Mouse (Mus musculus): ENCODE data around the gene Elmo1. TPM values are rescaled to one million over a fixed set of nuclear protein-coding genes. Genes with fewer than 3 reads are reported as not detected.

Gene Elmo1
- polyA plus RNA-seq, 1 experiment from 2014 or later = 16.8 TPM

DNA sequence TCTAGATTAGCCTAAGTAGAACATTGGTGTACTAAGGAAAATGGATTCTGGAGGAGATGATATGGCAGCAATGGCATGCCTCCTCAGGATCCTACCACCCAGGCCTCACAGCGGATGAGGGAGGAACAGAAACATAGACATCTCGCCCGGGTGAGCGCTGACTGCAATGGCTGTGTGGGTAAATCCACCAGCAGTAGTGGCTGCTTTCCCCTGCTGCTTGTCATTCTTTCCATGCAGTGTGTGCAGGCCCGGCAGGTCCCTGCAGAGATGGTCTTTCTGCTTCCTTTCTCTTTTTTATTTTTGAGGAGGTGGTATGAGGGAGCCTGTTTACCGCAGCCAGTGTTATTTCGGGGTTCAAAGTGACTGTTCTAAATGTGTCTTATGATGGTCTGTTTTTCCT lies 143.3 kb downstream of the Elmo1 start:
- no peak for ATAC-seq (ENCODE audit: low FRiP score, low TSS enrichment)

DNA sequence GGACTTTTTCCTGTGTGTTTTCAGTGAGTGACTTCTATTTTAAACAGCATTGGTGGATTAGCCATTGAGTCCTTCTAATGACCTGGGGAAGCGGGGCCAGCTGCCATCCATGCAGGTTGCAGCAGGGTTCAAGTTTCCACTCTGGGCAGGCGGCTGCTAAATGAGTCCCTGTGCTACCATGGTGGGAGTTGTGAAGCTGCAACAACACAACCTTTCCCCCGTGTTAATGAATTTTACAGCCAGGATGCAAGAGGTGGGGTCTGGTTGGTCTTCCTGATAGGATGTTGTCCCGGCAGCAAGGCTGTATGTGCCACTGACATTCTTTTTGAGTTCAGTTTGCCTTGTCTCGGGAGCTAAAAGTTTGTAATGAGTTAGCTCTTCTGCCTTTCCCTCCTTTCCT lies 147.2 kb downstream of the Elmo1 start:
- Histone ChIP-seq H3K4me3 (ENCODE audit: low read length) (no peak overlapping the region), H3K27ac (ENCODE audit: low read length) (0 out of 2 replicates have a peak overlapping the region, but pooled peaks have one; percentile 12), H3K27me3 (ENCODE audit: insufficient read depth, low read length) (no peaks in the 10 kb centered on the region), H3K36me3 (ENCODE audit: insufficient read depth, low read length) (no peaks in the 10 kb centered on the region), H3K9me3 (ENCODE audit: low read length) (no peaks in the 10 kb centered on the region), H3K4me1 (ENCODE audit: insufficient read depth, low read length) (peaks cover 12% of the 10 kb centered on the region), H3K4me2 (replicated peaks; ENCODE audit: low read depth, low read length) (no peak overlapping the region), H3K9ac (replicated peaks; ENCODE audit: low read length) (no peak overlapping the region)
- 12% methylated on average over 5 of the region's 5 CpGs for WGBS
- no peak; the same call in 1 of the 2 replicates for ATAC-seq (ENCODE audit: low FRiP score, low TSS enrichment)

More for the DNA sequence above, 143.3 kb downstream of the Elmo1 start:
- H3K27ac ChIP-seq (ENCODE audit: low read length) = no peak overlapping the region
- WGBS = 86% methylated on average over 7 of the region's 7 CpGs
- no peaks in the 10 kb centered on the region for H3K27me3 ChIP-seq (ENCODE audit: insufficient read depth, low read length)
- H3K9me3 ChIP-seq (ENCODE audit: low read length) = no peaks in the 10 kb centered on the region
- no peak overlapping the region for H3K9ac ChIP-seq (replicated peaks; ENCODE audit: low read length)
- no peaks in the 10 kb centered on the region for H3K36me3 ChIP-seq (ENCODE audit: insufficient read depth, low read length)
- H3K4me3 ChIP-seq (ENCODE audit: low read length) = no peak overlapping the region
- peaks cover 14% of the 10 kb centered on the region for H3K4me1 ChIP-seq (ENCODE audit: insufficient read depth, low read length)
- no peak overlapping the region for H3K4me2 ChIP-seq (replicated peaks; ENCODE audit: low read depth, low read length)

- 29% methylated on average over 3 of the region's 3 CpGs for WGBS
- Histone ChIP-seq H3K36me3 (ENCODE audit: insufficient read depth, low read length) (no peaks in the 10 kb centered on the region), H3K27ac (ENCODE audit: low read length) (no peak overlapping the region), H3K4me2 (replicated peaks; ENCODE audit: low read depth, low read length) (no peak overlapping the region), H3K27me3 (ENCODE audit: insufficient read depth, low read length) (no peaks in the 10 kb centered on the region), H3K9ac (replicated peaks; ENCODE audit: low read length) (no peak overlapping the region), H3K4me1 (ENCODE audit: insufficient read depth, low read length) (peaks cover 12% of the 10 kb centered on the region), H3K4me3 (ENCODE audit: low read length) (no peak overlapping the region), H3K9me3 (ENCODE audit: low read length) (no peaks in the 10 kb centered on the region)
- no peak; the same call in 1 of the 2 replicates for ATAC-seq (ENCODE audit: low FRiP score, low TSS enrichment)
Measured at GRCm38 (mm10) chr13:20238146-20238545, 147.8 kb downstream of the Elmo1 start.

DNA sequence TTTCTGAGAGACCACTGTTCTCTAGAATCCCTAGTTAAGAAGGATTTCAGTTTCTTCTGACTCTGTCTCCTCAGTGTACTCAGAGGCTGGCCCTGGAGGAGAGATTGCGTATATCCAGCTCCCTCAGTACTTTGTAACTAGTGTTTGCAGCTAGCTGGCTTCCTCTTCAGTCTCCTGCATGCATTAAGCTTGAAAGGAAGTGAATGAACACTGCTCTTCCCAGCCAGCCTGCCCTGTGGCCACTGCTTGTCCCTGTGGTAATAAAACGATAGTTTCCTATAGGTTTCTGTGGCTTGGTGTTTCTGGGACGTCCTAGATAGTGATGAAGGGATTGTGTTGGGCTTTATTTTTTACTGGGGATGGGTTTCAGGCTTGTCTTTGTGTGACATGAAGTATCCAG lies 148.3 kb downstream of the Elmo1 start:
- ATAC-seq (ENCODE audit: low FRiP score, low TSS enrichment) = no peak

GRCm38 (mm10) chr13:20250069-20250668 lies 159.8 kb downstream of the Elmo1 start:
- Histone ChIP-seq H3K9ac (replicated peaks; ENCODE audit: low read length) (no peak overlapping the region), H3K27me3 (ENCODE audit: insufficient read depth, low read length) (no peaks in the 10 kb centered on the region), H3K27ac (ENCODE audit: low read length) (no peak overlapping the region), H3K4me3 (ENCODE audit: low read length) (no peak overlapping the region), H3K4me1 (ENCODE audit: insufficient read depth, low read length) (no peaks in the 10 kb centered on the region), H3K36me3 (ENCODE audit: insufficient read depth, low read length) (no peaks in the 10 kb centered on the region), H3K4me2 (replicated peaks; ENCODE audit: low read depth, low read length) (no peak overlapping the region), H3K9me3 (ENCODE audit: low read length) (no peaks in the 10 kb centered on the region)
- ATAC-seq (ENCODE audit: low FRiP score, low TSS enrichment) = no peak

More for the DNA sequence above, 148.3 kb downstream of the Elmo1 start:
- H3K4me3 ChIP-seq (ENCODE audit: low read length) = no peak overlapping the region
- H3K4me1 ChIP-seq (ENCODE audit: insufficient read depth, low read length) = peaks cover 12% of the 10 kb centered on the region
- no peak overlapping the region for H3K27ac ChIP-seq (ENCODE audit: low read length)
- H3K27me3 ChIP-seq (ENCODE audit: insufficient read depth, low read length) = no peaks in the 10 kb centered on the region
- 65% methylated on average over 3 of the region's 3 CpGs for WGBS
- no peaks in the 10 kb centered on the region for H3K9me3 ChIP-seq (ENCODE audit: low read length)
- H3K9ac ChIP-seq (replicated peaks; ENCODE audit: low read length) = no peak overlapping the region
- H3K4me2 ChIP-seq (replicated peaks; ENCODE audit: low read depth, low read length) = no peak overlapping the region
- no peaks in the 10 kb centered on the region for H3K36me3 ChIP-seq (ENCODE audit: insufficient read depth, low read length)

DNA sequence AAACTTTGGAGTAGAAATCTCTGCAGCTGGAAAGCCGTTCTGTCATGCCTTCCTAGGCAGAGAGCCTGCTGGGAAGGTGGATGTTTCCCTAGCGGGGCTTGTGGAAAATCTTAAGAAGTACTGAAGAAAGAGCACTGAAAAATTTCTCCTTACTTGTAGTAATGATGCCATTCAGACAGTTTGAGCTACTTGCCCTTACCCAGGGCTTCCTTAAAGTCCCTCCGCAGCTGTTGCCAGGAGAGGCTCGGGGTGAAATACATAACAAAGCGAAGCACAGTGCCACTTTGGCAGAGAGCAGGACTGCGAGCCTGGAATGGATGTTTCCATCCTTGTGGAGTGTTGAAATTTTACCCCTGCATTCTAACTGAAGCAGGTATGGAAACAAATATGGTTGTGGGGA lies 164.5 kb downstream of the Elmo1 start:
- Histone ChIP-seq H3K9me3 (ENCODE audit: low read length) (no peaks in the 10 kb centered on the region), H3K4me2 (replicated peaks; ENCODE audit: low read depth, low read length) (no peak overlapping the region), H3K27me3 (ENCODE audit: insufficient read depth, low read length) (no peaks in the 10 kb centered on the region), H3K4me1 (ENCODE audit: insufficient read depth, low read length) (no peaks in the 10 kb centered on the region), H3K9ac (replicated peaks; ENCODE audit: low read length) (no peak overlapping the region; the same call in 1 of the 2 replicates), H3K36me3 (ENCODE audit: insufficient read depth, low read length) (no peaks in the 10 kb centered on the region), H3K27ac (ENCODE audit: low read length) (no peak overlapping the region), H3K4me3 (ENCODE audit: low read length) (no peak overlapping the region)
- no peak for ATAC-seq (ENCODE audit: low FRiP score, low TSS enrichment)
- 76% methylated on average over 6 of the region's 6 CpGs for WGBS

- Histone ChIP-seq H3K4me1 (ENCODE audit: insufficient read depth, low read length) (no peaks in the 10 kb centered on the region), H3K36me3 (ENCODE audit: insufficient read depth, low read length) (no peaks in the 10 kb centered on the region), H3K9me3 (ENCODE audit: low read length) (no peaks in the 10 kb centered on the region), H3K4me2 (replicated peaks; ENCODE audit: low read depth, low read length) (no peak overlapping the region), H3K4me3 (ENCODE audit: low read length) (no peak overlapping the region), H3K27me3 (ENCODE audit: insufficient read depth, low read length) (no peaks in the 10 kb centered on the region), H3K27ac (ENCODE audit: low read length) (no peak overlapping the region), H3K9ac (replicated peaks; ENCODE audit: low read length) (no peak overlapping the region)
- 84% methylated on average over 3 of the region's 3 CpGs for WGBS
- no peak for ATAC-seq (ENCODE audit: low FRiP score, low TSS enrichment)
Measured at GRCm38 (mm10) chr13:20255380-20255779, 165.0 kb downstream of the Elmo1 start.

DNA sequence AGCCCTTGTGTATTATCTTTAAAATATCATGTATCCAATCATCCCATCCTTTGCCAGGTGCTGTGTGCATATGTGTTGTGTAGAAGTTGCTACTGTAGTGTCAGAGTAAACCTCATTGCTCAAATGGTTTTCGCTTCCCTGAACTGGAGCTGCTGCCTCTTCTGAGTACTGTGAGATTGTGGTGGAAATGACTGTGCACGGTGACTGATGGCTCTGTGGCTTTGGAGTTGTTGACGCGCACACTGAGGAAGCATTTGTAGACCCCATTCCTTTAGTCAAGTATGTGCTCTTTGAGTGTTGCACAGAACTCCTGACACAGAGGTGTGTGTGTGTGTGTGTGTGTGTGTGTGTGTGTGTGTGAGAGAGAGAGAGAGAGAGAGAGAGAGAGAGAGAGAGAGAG lies 166.2 kb downstream of the Elmo1 start:
- Histone ChIP-seq H3K36me3 (ENCODE audit: insufficient read depth, low read length) (no peaks in the 10 kb centered on the region), H3K4me3 (ENCODE audit: low read length) (no peak overlapping the region), H3K27me3 (ENCODE audit: insufficient read depth, low read length) (no peaks in the 10 kb centered on the region), H3K4me1 (ENCODE audit: insufficient read depth, low read length) (no peaks in the 10 kb centered on the region), H3K27ac (ENCODE audit: low read length) (no peak overlapping the region), H3K9ac (replicated peaks; ENCODE audit: low read length) (no peak overlapping the region), H3K9me3 (ENCODE audit: low read length) (no peaks in the 10 kb centered on the region), H3K4me2 (replicated peaks; ENCODE audit: low read depth, low read length) (no peak overlapping the region)
- 88% methylated on average over 4 of the region's 4 CpGs for WGBS
- ATAC-seq (ENCODE audit: low FRiP score, low TSS enrichment) = no peak

- H3K9me3 ChIP-seq (ENCODE audit: low read length) = no peaks in the 10 kb centered on the region
- no peaks in the 10 kb centered on the region for H3K27me3 ChIP-seq (ENCODE audit: insufficient read depth, low read length)
- H3K9ac ChIP-seq (replicated peaks; ENCODE audit: low read length) = no peak overlapping the region
- peak; percentile 51; the same call in 1 of the 2 replicates for ATAC-seq (ENCODE audit: low FRiP score, low TSS enrichment)
- no peak overlapping the region for H3K27ac ChIP-seq (ENCODE audit: low read length)
- H3K4me2 ChIP-seq (replicated peaks; ENCODE audit: low read depth, low read length) = no peak overlapping the region
- no peaks in the 10 kb centered on the region for H3K4me1 ChIP-seq (ENCODE audit: insufficient read depth, low read length)
- no peak overlapping the region for H3K4me3 ChIP-seq (ENCODE audit: low read length)
- H3K36me3 ChIP-seq (ENCODE audit: insufficient read depth, low read length) = no peaks in the 10 kb centered on the region
- 44% methylated on average over 8 of the region's 8 CpGs for WGBS
Measured at GRCm38 (mm10) chr13:20257562-20258525, 167.4 kb downstream of the Elmo1 start.

DNA sequence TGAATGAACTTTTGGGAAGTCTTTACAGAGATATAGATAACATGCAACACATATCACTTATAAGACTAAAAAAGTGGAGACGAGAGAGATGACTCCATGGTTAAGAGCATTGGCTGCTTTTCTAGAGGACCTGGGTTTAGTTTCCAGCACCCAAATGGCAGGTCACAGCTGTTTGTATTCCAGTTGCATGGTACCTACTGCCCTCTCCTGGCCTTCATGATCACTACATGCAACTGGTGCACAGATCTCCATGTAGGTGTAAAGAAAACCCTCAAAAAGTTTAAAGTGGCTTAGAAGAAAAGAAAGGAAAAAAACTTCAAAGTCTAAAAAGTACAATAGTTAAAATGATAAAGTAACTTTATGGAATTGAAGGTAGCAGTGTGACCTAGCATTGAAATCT lies 172.8 kb downstream of the Elmo1 start:
- no peaks in the 10 kb centered on the region for H3K36me3 ChIP-seq (ENCODE audit: insufficient read depth, low read length)
- no peak overlapping the region for H3K27ac ChIP-seq (ENCODE audit: low read length)
- 93% methylated on average over 1 of the region's 1 CpGs for WGBS
- no peaks in the 10 kb centered on the region for H3K27me3 ChIP-seq (ENCODE audit: insufficient read depth, low read length)
- ATAC-seq (ENCODE audit: low FRiP score, low TSS enrichment) = no peak
- H3K4me1 ChIP-seq (ENCODE audit: insufficient read depth, low read length) = no peaks in the 10 kb centered on the region
- H3K9ac ChIP-seq (replicated peaks; ENCODE audit: low read length) = no peak overlapping the region
- no peak overlapping the region for H3K4me2 ChIP-seq (replicated peaks; ENCODE audit: low read depth, low read length)
- H3K9me3 ChIP-seq (ENCODE audit: low read length) = peaks cover 3% of the 10 kb centered on the region; the same call in 1 of the 2 replicates
- H3K4me3 ChIP-seq (ENCODE audit: low read length) = no peak overlapping the region

Data from kidney, embryonic 16.5 days (tissue).